Mouse (Mus musculus): ENCODE results near the gene Map1lc3a.

DNA sequence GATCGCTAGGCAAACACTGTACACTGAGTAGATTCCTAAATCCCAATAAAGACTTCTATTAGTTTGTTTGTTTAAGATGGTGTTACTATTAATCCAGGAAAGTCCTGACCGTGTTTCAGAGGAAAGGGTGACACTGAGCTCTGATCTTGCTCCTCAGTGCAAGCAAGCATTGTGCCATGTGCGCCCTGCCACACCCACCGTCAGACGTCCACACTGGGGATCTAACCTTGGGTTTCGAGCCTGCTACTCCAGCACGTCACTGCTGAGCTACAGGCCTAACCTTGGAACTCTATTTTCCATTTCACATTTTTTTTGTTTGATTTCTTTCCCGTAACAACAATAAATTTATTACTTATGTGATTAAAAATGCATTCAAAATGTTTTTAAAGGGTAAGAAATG, 14.0 kb downstream of the Map1lc3a start:
- no peak for TF ChIP-seq CTCF (IDR thresholded peaks at IDR 0.05; ENCODE audit: low read depth)
- TF ChIP-seq EP300 (IDR thresholded peaks at IDR 0.05; ENCODE audit: low read depth) = no peak

Measured in liver, embryonic 14.5 days (tissue).